Mouse (Mus musculus) c-Kit-positive CD71-positive TER-119-positive erythroid progenitor cells, embryonic 14.5 days (primary cell): ENCODE measurements around the gene Tmem170.

Source experiments
- DNase-seq: peaks from one replicate; pipeline ENCODE4 v3.0.0-alpha.2; 2013; ENCODE audit warnings: low spot score

The Tmem170 gene

DNA sequence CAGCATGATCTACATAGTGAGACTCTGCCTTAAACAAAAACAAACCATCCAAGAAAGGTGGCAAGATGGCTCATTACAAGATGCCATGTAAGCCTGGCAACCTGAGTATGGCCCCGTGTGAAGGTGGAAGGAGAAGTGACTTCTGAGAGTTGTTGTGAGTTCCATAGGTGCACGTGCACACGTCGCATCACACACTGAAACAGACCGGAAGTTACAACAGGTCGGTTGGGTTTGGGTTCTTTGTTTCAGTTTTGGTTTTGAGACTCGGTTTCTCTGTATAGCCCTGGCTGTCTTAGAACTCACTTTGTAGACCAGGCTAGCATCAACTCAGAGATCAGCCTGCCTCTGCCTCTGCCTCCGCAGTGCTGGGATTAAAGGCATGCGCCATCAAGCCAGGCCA, 62.7 kb downstream of the Tmem170 start:
- DNase-seq: no peak
